Mouse (Mus musculus): Measurements from ENCODE around the gene Socs1. TPM values are rescaled to one million over a fixed set of nuclear protein-coding genes. Genes with fewer than 3 reads are reported as not detected.
A peak's percentile ranks its signal among the peaks of the same experiment; 100 is the strongest.

The Socs1 gene
- polyA plus RNA-seq, 1 experiment from 2014 or later: 8.4 TPM

DNA sequence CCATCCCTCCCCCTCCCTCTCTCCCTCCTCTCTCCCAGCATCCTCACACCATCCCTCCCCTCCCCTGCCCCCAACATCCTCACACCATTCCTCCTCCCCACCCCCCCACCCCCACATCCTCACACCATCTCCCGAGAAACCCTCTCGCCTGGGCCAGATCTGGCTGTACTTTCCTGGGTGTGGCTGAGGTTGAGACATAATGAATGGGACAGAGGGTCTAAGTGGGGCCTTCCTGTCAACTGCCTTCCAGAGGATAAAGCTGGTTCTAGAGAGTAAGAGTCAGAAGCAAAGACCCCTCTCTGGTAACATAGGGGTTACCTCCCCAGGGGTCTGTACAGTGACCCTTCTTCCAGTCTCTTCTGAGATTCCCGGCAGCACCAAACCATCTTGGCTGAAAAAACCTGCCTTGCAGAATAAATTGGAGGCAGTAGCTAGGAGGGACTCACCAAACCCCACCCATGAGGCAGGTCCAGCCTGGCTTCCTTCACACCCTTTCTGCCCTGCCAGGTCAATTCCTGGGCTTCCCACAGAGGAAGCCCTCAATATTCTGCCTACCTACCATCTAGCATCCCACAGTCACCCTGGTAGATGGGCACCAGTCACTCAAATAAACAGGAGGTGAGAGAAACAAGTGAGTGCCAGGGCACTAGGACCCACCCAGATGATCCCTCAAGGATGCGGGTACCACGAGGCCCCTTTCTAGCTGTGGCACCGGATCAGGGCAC lies 21.6 kb downstream of the Socs1 start:
- Histone ChIP-seq H3K9me3 (ENCODE audit: control insufficient read depth, low read length) (no peaks in the 10 kb centered on the region), H3K27ac (replicated peaks) (no peak overlapping the region), H3K4me3 (ENCODE audit: low read depth, low read length) (no peak overlapping the region), H3K36me3 (ENCODE audit: control insufficient read depth, insufficient read depth, low read length) (no peaks in the 10 kb centered on the region), H3K27me3 (ENCODE audit: control insufficient read depth, insufficient read depth, low read length) (no peaks in the 10 kb centered on the region), H3K9ac (ENCODE audit: low read length) (no peak overlapping the region), H3K4me1 (replicated peaks; ENCODE audit: control insufficient read depth, insufficient read depth) (no peaks in the 10 kb centered on the region), H3K4me2 (replicated peaks; ENCODE audit: low read depth) (no peak overlapping the region)
- TF ChIP-seq EP300 (optimal IDR thresholded peaks at IDR 0.05) (no peak), CTCF (IDR thresholded peaks at IDR 0.05; ENCODE audit: low read depth) (no peak)
- 45% methylated on average over 6 of the region's 6 CpGs for WGBS
- ATAC-seq (ENCODE audit: low FRiP score, low TSS enrichment): no peak
- no peak for DNase-seq (ENCODE audit: low spot score)

DNA sequence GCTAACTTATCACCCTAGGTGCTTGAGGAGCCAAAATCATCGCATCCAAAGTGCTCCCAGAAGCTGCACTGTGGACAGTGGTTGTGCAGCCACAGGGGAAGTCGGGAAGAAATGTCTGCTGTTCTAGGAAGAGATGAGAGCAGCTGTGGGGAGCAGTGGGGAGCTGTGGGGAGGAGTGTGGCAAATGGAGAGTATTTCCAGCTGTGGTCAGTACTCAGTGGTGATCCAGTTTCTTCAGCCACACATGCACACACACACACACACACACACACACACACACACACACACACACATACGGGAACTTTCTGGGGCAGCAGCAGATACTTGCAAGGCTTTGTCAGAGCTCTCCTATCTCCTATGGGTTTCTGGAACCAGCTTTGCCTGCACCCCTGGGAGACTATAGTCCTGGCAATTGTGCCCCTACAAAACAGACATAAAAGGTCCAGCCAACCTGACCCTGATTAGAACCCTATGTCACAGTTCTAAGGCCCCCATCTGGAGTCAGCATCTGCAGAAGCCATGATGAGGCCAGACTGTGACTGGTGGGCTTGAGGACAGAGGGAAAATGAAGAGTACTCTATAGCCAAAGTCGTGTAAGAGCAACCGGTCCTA lies 22.7 kb downstream of the Socs1 start:
- TF ChIP-seq CTCF (IDR thresholded peaks at IDR 0.05; ENCODE audit: low read depth) (no peak), EP300 (optimal IDR thresholded peaks at IDR 0.05) (no peak)
- Histone ChIP-seq H3K4me1 (replicated peaks; ENCODE audit: control insufficient read depth, insufficient read depth) (no peaks in the 10 kb centered on the region), H3K9me3 (ENCODE audit: control insufficient read depth, low read length) (no peaks in the 10 kb centered on the region), H3K4me3 (ENCODE audit: low read depth, low read length) (no peak overlapping the region), H3K9ac (ENCODE audit: low read length) (no peak overlapping the region), H3K27me3 (ENCODE audit: control insufficient read depth, insufficient read depth, low read length) (no peaks in the 10 kb centered on the region), H3K4me2 (replicated peaks; ENCODE audit: low read depth) (no peak overlapping the region), H3K36me3 (ENCODE audit: control insufficient read depth, insufficient read depth, low read length) (no peaks in the 10 kb centered on the region), H3K27ac (replicated peaks) (no peak overlapping the region)
- no peak for DNase-seq (ENCODE audit: low spot score)
- 54% methylated on average over 5 of the region's 5 CpGs for WGBS
- ATAC-seq (ENCODE audit: low FRiP score, low TSS enrichment): no peak

DNA sequence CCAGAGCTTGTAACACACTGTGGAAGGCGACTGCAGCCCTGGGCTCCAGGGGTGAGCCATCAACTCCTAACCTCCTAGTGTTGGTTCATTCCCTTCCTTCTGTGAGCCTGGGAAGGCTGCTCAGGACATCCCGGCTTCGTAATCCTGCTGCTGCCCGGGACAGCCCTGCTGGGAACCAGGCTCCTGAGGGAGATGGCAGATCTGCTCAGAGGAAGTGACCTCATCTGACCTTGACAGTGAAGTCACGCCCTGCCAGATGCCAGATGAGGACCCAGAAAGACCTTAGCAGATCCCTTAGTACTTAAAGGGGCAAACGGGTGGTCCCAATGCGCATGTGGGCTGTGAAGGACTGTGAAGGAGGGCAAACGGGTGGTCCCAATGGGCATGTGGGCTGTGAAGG lies 24.2 kb downstream of the Socs1 start:
- no peaks in the 10 kb centered on the region for H3K4me1 ChIP-seq (replicated peaks; ENCODE audit: control insufficient read depth, insufficient read depth)
- H3K27me3 ChIP-seq (ENCODE audit: control insufficient read depth, insufficient read depth, low read length): no peaks in the 10 kb centered on the region
- no peak for ATAC-seq (ENCODE audit: low FRiP score, low TSS enrichment)
- H3K4me2 ChIP-seq (replicated peaks; ENCODE audit: low read depth): no peak overlapping the region
- H3K4me3 ChIP-seq (ENCODE audit: low read depth, low read length): no peak overlapping the region
- DNase-seq (ENCODE audit: low spot score): no peak
- no peaks in the 10 kb centered on the region for H3K36me3 ChIP-seq (ENCODE audit: control insufficient read depth, insufficient read depth, low read length)
- H3K9me3 ChIP-seq (ENCODE audit: control insufficient read depth, low read length): no peaks in the 10 kb centered on the region
- H3K9ac ChIP-seq (ENCODE audit: low read length): no peak overlapping the region
- WGBS: 74% methylated on average over 8 of the region's 8 CpGs
- no peak for TF ChIP-seq CTCF (IDR thresholded peaks at IDR 0.05; ENCODE audit: low read depth)
- TF ChIP-seq EP300 (optimal IDR thresholded peaks at IDR 0.05): no peak
- no peak overlapping the region for H3K27ac ChIP-seq (replicated peaks)

DNA sequence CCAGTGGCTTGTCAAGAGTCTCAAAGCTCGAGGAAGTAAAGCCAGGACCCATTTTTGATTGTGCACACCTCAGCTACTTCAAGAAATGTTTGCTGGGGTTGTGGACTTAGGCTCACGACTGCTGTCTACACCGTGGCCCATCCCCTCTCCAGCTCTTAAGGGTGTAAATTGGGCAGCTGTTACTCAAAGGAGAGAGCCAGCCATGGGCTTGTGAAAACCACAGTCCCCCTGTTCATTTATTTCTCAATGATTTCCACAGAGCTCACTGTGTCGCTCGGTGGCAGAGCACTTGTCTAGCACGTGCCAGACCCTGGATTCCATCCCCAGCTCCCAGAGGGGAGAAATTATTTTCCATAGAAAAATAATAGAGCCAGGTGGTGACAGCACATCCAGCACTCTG lies 29.2 kb downstream of the Socs1 start:
- no peaks in the 10 kb centered on the region for H3K36me3 ChIP-seq (ENCODE audit: control insufficient read depth, insufficient read depth, low read length)
- 60% methylated on average over 6 of the region's 6 CpGs for WGBS
- H3K4me1 ChIP-seq (replicated peaks; ENCODE audit: control insufficient read depth, insufficient read depth): no peaks in the 10 kb centered on the region
- H3K9ac ChIP-seq (ENCODE audit: low read length): no peak overlapping the region
- ATAC-seq (ENCODE audit: low FRiP score, low TSS enrichment) (no peak), DNase-seq (ENCODE audit: low spot score) (no peak)
- no peak for TF ChIP-seq EP300 (optimal IDR thresholded peaks at IDR 0.05)
- no peak for TF ChIP-seq CTCF (IDR thresholded peaks at IDR 0.05; ENCODE audit: low read depth)
- H3K27me3 ChIP-seq (ENCODE audit: control insufficient read depth, insufficient read depth, low read length): no peaks in the 10 kb centered on the region
- no peak overlapping the region for H3K4me2 ChIP-seq (replicated peaks; ENCODE audit: low read depth)
- no peak overlapping the region for H3K27ac ChIP-seq (replicated peaks)
- no peak overlapping the region for H3K4me3 ChIP-seq (ENCODE audit: low read depth, low read length)
- H3K9me3 ChIP-seq (ENCODE audit: control insufficient read depth, low read length): no peaks in the 10 kb centered on the region

DNA sequence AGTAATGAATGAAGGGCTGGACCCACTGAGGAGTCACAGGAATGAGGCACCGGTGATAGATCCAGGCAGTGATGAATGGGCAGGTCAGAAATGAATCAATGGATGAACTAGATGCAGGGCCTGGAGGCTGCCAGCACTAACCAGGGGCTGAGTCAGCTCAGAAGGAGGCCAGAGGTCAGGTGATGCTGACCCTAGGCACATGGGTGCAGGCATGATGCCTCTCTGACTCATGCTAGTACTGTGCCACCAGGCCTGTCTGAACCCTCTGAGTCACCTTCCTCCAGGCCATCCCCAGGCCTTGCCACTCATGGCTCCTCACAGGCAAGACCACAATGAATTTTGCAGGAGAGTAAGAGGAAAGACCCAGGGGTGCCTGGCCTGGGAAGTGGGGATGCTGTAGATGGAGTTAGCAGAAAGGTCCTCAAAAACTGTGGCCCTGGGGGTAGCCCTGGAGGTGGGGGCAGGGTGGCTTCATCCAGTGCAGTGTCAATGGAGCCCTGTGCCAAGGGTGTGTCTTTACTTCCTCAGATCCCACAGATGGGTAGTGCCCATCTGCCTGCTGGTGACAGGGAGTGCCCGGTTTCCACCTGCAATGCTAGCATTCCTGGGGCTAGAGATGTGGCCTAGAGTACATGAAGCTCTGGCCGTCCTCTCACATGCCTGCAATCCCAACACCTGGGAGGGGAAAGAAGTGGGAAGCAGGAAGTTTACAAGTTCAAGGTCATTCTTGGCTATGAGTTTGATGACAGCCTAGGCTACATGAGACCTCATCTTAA lies 30.6 kb downstream of the Socs1 start:
- DNase-seq (ENCODE audit: low spot score): no peak

More for the DNA sequence above, 30.6 kb downstream of the Socs1 start:
- Histone ChIP-seq H3K36me3 (ENCODE audit: control insufficient read depth, insufficient read depth, low read length) (no peaks in the 10 kb centered on the region), H3K9me3 (ENCODE audit: control insufficient read depth, low read length) (no peaks in the 10 kb centered on the region), H3K9ac (ENCODE audit: low read length) (no peak overlapping the region), H3K4me3 (ENCODE audit: low read depth, low read length) (no peak overlapping the region), H3K27me3 (ENCODE audit: control insufficient read depth, insufficient read depth, low read length) (no peaks in the 10 kb centered on the region), H3K4me1 (replicated peaks; ENCODE audit: control insufficient read depth, insufficient read depth) (peaks cover 4% of the 10 kb centered on the region; the same call in 1 of the 2 replicates), H3K27ac (replicated peaks) (0 out of 2 replicates have a peak overlapping the region, but pooled peaks have one; percentile 13), H3K4me2 (replicated peaks; ENCODE audit: low read depth) (no peak overlapping the region)
- 74% methylated on average over 3 of the region's 3 CpGs for whole genome bisulfite sequencing
- TF ChIP-seq CTCF (IDR thresholded peaks at IDR 0.05; ENCODE audit: low read depth): no peak
- TF ChIP-seq EP300 (optimal IDR thresholded peaks at IDR 0.05): no peak
- ATAC-seq (ENCODE audit: low FRiP score, low TSS enrichment): peak; percentile 74
